Mouse (Mus musculus): Measurements from ENCODE around the gene Myadml2. TPM values are rescaled to one million over a fixed set of nuclear protein-coding genes. Genes with fewer than 3 reads are reported as not detected.

Gene Myadml2
- total and polyA plus RNA-seq, 3 experiments = not detected

DNA sequence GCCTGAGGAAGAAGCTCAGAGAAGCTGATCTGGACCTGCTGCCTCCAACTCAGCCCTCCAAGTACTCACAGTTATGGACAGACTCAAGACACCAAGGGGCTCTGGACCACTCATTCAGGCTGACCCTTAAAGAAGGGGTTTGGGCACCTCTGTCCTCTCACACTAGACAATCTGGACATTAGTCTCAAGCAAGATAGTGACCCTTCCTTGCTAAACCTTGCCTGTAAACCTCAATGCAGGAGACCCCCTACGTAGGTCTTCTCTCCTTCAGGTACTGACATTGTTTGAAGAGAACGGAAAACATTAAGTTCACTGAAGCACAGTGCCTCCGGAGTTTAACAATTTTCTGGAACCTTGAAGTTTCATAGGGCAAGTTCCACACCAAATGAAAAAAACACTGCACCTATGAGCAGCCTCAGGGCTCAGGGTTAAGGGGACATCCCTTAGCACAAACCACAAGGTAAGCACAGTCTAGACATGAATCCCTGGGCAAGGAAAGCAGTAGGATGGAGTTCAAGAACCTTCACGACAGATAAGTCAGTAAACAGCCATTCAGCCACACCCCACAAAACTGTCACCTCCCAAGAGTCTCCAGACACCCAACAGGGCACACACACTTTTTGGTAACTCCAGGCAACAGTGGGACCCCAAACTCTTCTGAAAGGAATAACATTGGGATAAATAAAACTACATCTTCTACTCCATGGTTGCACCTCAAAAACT, 16.1 kb downstream of the Myadml2 start:
- Histone ChIP-seq H3K79me2 (ENCODE audit: control insufficient read depth, insufficient read depth, low read length, poor library complexity) (peaks cover 57% of the 10 kb centered on the region), H3K27ac (ENCODE audit: control insufficient read depth, low read depth, low read length) (peak overlapping the region; percentile 78), H3K4me3 (ENCODE audit: control insufficient read depth in 1 of 2, insufficient read depth in 1 of 2, low read depth in 2 of 2, low read length in 2 of 2) (peak overlapping the region; percentile 79 to 87), H3K9me3 (replicated peaks; ENCODE audit: insufficient read depth, low read length) (no peaks in the 10 kb centered on the region), H3K4me1 (ENCODE audit: control insufficient read depth in 1 of 2, insufficient read depth in 2 of 2, low read length in 2 of 2) (peaks cover 26 to 48% of the 10 kb centered on the region in 2 experiments), H3K27me3 (ENCODE audit: control insufficient read depth in 1 of 2, insufficient read depth in 2 of 2, low read length in 2 of 2) (no peaks in the 10 kb centered on the region), H3K9ac (ENCODE audit: control insufficient read depth, low read depth, low read length, poor library complexity, severe bottlenecking) (peak overlapping the region; percentile 98), H3K36me3 (ENCODE audit: control insufficient read depth in 1 of 2, insufficient read depth in 2 of 2, low read length in 2 of 2) (peaks cover 3 to 39% of the 10 kb centered on the region in 2 experiments; a peak in 3 of 4 replicates)
- peak; percentile 63 for DNase-seq (ENCODE audit: low read depth, low spot score)
- TF ChIP-seq TCF12 (IDR thresholded peaks at IDR 0.05; ENCODE audit: low read depth, low read length) (no peak), ZC3H11A (IDR thresholded peaks at IDR 0.05; ENCODE audit: low read depth, low read length) (no peak), TBP (IDR thresholded peaks at IDR 0.05; ENCODE audit: low read depth, low read length) (no peak), RCOR1 (IDR thresholded peaks at IDR 0.05; ENCODE audit: low read depth, low read length) (no peak), POLR2AphosphoS5 (IDR thresholded peaks at IDR 0.05; ENCODE audit: borderline replicate concordance, low read depth, low read length) (no peak)

DNA sequence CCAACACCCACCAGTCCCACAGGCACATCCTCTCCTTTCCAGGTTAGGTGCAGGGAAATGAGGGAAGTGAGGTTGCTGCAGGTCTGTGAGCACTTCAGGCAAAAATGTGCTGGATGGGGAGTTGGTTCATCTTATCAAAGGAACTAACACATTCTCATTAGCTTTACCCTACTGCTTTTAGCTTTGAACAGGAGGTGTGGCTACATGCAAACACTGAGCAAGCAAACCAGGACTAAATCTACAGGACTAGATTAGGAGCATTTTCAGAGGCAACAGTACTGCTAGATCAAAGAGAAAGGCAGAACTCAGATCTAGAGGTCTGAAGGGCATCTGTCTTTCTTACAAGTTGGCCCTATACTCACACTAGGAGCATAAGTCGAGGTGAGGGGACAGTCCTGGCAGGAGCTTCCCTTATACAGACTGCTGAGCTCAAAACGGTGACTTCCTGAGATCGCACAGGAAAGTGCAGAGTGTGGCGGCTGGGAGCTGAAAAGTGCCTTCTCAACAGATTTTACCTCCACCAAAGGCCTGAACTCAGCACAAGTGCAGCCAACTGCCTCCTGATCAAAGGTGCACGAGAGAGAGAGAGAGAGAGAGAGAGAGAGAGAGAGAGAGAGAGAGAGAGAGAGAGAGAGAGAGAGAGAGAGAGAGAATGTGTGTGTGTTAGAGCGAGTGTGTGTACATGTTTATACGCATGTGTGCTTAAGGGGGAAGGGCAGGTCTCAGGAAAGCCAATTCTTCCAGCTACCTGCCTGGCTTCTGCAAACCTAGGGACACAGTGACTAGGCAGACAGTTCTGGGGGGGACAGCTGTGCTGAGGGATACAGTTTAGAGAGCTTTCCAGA, 16.9 kb downstream of the Myadml2 start:
- peaks cover 57% of the 10 kb centered on the region for H3K79me2 ChIP-seq (ENCODE audit: control insufficient read depth, insufficient read depth, low read length, poor library complexity)
- peak; percentile 75 for DNase-seq (ENCODE audit: low read depth, low spot score)
- H3K4me1 ChIP-seq (ENCODE audit: control insufficient read depth in 1 of 2, insufficient read depth in 2 of 2, low read length in 2 of 2) = peaks cover 19 to 41% of the 10 kb centered on the region in 2 experiments
- TF ChIP-seq TCF12 (IDR thresholded peaks at IDR 0.05; ENCODE audit: low read depth, low read length) (0 out of 2 replicates have a peak, but pooled peaks have one; percentile 15), GABPA (IDR thresholded peaks at IDR 0.05; ENCODE audit: low read depth, low read length) (peak; percentile 49; the same call in 1 of the 2 replicates), TBP (IDR thresholded peaks at IDR 0.05; ENCODE audit: low read depth, low read length) (0 out of 2 replicates have a peak, but pooled peaks have one; percentile 24), POLR2AphosphoS5 (IDR thresholded peaks at IDR 0.05; ENCODE audit: borderline replicate concordance, low read depth, low read length) (no peak), SIN3A (IDR thresholded peaks at IDR 0.05; ENCODE audit: low read length) (peak; percentile 64), EP300 (IDR thresholded peaks at IDR 0.05; ENCODE audit: low read depth in 1 of 2, low read length in 2 of 2) (0 out of 4 replicates have a peak, but pooled peaks of 1 of the 2 experiments have one; percentile 11), GATA1 (IDR thresholded peaks at IDR 0.05; ENCODE audit: low read depth, low read length) (peak; percentile 16; the same call in 1 of the 2 replicates), HCFC1 (IDR thresholded peaks at IDR 0.05; ENCODE audit: low read depth, low read length) (no peak; the same call in 1 of the 2 replicates), MAX (IDR thresholded peaks at IDR 0.05; ENCODE audit: low read length) (0 out of 2 replicates have a peak, but pooled peaks have one; percentile 27), MYC (IDR thresholded peaks at IDR 0.05; ENCODE audit: low read depth, low read length) (no peak), CHD1 (IDR thresholded peaks at IDR 0.05; ENCODE audit: low read depth, low read length) (0 out of 2 replicates have a peak, but pooled peaks have one; percentile 17), JUND (IDR thresholded peaks at IDR 0.05; ENCODE audit: low read depth, low read length) (peak; percentile 92), MXI1 (IDR thresholded peaks at IDR 0.05; ENCODE audit: low read depth, low read length) (peak; percentile 34; the same call in 1 of the 2 replicates), RCOR1 (IDR thresholded peaks at IDR 0.05; ENCODE audit: low read depth, low read length) (no peak)
- H3K9me3 ChIP-seq (replicated peaks; ENCODE audit: insufficient read depth, low read length) = no peaks in the 10 kb centered on the region
- peak overlapping the region; percentile 2; the same call in 1 of the 2 replicates for H3K27ac ChIP-seq (ENCODE audit: control insufficient read depth, low read depth, low read length)
- no peaks in the 10 kb centered on the region for H3K27me3 ChIP-seq (ENCODE audit: control insufficient read depth in 1 of 2, insufficient read depth in 2 of 2, low read length in 2 of 2)
- peaks cover 3 to 35% of the 10 kb centered on the region in 2 experiments; a peak in 3 of 4 replicates for H3K36me3 ChIP-seq (ENCODE audit: control insufficient read depth in 1 of 2, insufficient read depth in 2 of 2, low read length in 2 of 2)
- peak overlapping the region; percentile 98 for H3K9ac ChIP-seq (ENCODE audit: control insufficient read depth, low read depth, low read length, poor library complexity, severe bottlenecking)
- peak overlapping the region; percentile 79 to 87; a peak in 2 of 4 replicates for H3K4me3 ChIP-seq (ENCODE audit: control insufficient read depth in 1 of 2, insufficient read depth in 1 of 2, low read depth in 2 of 2, low read length in 2 of 2)

Measured in MEL (cell line).